Mouse (Mus musculus): Measurements from ENCODE around the gene Ccl28.

DNA sequence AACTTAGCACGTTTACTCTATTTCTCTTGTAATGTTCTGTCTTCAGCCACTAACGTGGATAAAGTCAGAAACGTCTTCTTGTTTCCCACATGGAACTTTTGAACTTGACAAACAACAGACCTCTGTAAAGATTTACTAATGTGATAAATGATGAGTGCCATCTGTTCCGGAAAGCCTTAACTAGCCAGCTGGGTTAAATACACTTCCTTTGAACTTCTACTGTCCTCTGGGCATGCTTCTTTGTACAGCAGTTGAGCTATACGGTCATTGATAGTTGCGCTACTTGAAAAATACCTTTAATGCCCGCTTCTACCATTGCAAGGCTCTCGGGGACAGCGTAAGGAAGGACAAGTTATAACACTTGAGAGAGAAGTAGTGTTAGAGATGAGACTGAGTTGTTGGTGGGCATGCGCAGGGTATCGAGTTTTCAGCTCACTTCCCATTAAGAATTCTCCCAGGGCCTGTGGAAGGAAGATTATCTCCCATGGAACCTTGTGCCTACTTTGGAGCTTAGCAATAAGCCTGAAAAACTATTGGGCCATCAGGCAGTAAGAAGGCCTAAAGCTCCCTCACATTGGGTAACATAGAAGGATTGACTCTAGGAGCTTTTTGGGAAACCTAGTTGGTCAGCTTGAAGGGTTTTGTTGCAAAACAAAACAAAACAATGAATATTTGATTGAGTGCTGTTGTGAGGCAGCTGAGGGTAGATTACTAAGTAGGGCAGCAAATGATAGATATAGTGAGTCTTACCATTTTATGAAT, 61.0 kb downstream of the Ccl28 start:
- TF ChIP-seq CTCF (conservative IDR thresholded peaks at IDR 0.05 in 1 of 2, IDR thresholded peaks at IDR 0.05 in 1 of 2; ENCODE audit: low read depth in 2 of 2, low read length in 2 of 2) = no peak
- no peak for TF ChIP-seq NELFE (IDR thresholded peaks at IDR 0.05; ENCODE audit: low read depth, low read length)
- no peak for TF ChIP-seq TCF12 (IDR thresholded peaks at IDR 0.05; ENCODE audit: low read depth, low read length)
- TF ChIP-seq MEF2A (IDR thresholded peaks at IDR 0.05; ENCODE audit: borderline replicate concordance, low read depth, low read length) = no peak
- TF ChIP-seq POLR2A (IDR thresholded peaks at IDR 0.05; ENCODE audit: low read depth, low read length) = no peak
- no peak for TF ChIP-seq ETS1 (conservative IDR thresholded peaks at IDR 0.05; ENCODE audit: low read depth, low read length)
- no peak for TF ChIP-seq MAFK (IDR thresholded peaks at IDR 0.05; ENCODE audit: insufficient replicate concordance, low read length)
- TF ChIP-seq TBP (conservative IDR thresholded peaks at IDR 0.05; ENCODE audit: low read depth, low read length) = no peak

Data from CH12.LX (cell line).